Mouse (Mus musculus) v-Abl transformed pro-B cells (cell line): Measurements from ENCODE around the gene Prrc2a.

ENCODE experiments used
- in situ Hi-C, 2 experiments: fragments of 400-800 bp; cut with MboI; formaldehyde crosslinking; loops; one replicate each; pipeline ENCODE4 v1.15.1; 2025; ENCODE audit not compliant: unreplicated experiment in 2 of 2

Prrc2a gene

GRCm38 (mm10) chr17:35164218-35164567 lies 504 bp downstream of the Prrc2a start:
- in situ Hi-C loops, result no loop called here

- in situ Hi-C loops, result no loop called here
These were observed 1.2 kb downstream of the Prrc2a start for GRCm38 (mm10) chr17:35163326-35164081.

GRCm38 (mm10) chr17:35162730-35163129 lies 2.0 kb downstream of the Prrc2a start:
- in situ Hi-C loops, result no loop called here

DNA sequence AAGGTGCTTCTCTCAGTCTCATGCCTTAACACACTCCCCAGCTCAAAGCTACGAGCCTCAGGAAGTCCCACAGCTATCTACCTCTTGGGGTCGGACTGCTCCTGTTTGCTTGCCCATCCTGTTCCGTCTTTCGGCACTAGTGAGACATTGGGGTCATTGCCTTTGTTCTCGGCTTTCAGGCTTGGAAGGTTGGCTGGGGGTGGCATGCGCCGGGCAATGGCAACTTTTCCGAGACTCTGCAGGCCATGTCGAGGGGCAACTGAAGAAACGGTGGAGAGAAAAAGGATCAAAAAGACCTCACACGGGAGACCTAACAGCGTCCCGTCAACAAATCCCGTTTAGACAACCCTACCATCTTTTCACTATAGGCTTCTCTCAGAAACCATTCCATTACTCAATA lies 2.6 kb downstream of the Prrc2a start:
- in situ Hi-C loops, result no loop called here

GRCm38 (mm10) chr17:35161421-35161820 lies 3.3 kb downstream of the Prrc2a start:
- in situ Hi-C loops, result no loop called here

DNA sequence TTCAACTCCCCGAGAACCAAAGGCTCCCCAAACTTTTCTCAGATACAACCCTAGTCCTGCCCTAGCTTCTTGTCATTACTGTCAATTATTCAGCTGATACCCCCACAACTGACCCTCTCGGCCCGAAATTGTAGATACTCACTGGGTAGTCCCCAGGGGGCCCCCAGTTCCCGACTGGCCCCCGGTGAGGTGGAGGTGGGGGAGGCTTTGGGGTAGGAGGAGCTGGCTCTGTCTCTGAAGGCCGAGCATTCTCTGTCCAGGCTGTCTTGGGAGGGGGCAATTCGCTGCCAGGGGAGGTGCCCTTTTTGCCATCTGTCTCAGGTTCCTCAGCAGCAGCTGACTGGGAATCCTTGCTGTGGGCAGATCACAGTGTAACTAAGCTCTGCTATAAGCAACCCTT lies 5.1 kb downstream of the Prrc2a start:
- in situ Hi-C loops, result no loop called here

- in situ Hi-C loops, result no loop called here
These were observed 5.7 kb downstream of the Prrc2a start for GRCm38 (mm10) chr17:35158850-35159593.

- in situ Hi-C loops, result no loop called here
These were observed 7.0 kb downstream of the Prrc2a start for GRCm38 (mm10) chr17:35157661-35158175.

DNA sequence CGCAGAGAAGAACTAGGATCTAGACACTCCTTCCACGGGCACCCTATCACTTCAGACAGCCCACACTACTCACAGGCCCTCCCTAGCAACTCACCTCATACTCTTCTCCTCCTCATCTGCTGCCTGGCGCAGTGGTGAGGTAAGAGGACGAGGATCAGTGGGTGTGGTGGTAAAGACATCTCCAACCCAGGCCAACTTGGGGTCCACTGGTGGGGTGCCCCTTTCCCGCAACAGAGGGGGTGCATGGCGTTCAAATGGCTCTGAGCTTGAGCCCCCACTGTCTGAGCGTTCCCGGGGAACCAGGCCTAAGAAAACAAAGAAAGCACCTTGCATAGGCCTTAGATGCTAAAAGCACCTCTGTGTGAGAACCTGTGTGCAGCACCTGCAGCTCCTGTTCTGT lies 7.4 kb downstream of the Prrc2a start:
- in situ Hi-C loops, result no loop called here

DNA sequence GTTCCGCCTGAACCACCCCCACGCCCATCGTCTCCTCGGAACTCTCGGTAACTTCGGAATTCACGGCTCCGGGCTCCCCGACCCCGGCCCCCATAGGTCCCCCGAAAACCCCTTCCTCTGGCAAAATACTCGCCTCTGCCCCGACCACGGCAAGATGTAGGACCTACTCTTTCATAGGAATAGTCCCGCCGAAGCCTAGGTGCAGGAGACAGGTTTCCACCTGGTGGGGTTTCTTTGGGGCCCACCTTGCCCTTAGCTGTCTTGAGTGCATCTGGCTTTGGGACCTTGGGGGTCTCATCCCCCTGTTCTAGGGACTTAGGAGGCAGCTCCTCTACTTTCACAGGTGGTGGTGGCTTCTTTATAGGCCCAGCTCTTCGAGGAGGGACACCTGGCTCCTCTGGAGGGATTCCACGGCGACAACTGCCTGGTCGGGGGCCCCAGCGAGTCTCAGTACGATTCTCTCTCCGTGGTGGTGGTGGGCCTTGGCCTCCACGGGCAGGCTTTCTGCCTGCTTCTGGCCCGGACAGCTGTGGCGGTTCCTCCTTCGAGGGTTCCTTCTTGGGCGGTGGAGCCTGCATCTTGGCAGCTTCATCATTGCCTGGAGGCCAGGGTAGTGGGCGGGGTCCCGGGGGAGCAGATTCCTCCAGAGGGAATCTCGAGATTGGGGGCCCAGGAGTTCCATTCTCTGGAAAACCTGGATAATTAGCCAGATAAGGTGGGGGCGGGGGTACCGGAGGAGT lies 8.1 kb downstream of the Prrc2a start:
- in situ Hi-C loops, result no loop called here

- in situ Hi-C loops, result no loop called here
These were observed 9.2 kb downstream of the Prrc2a start for GRCm38 (mm10) chr17:35155451-35155850.

- in situ Hi-C loops, result no loop called here
These were observed 10.1 kb downstream of the Prrc2a start for GRCm38 (mm10) chr17:35154616-35155015.

GRCm38 (mm10) chr17:35153931-35154330 lies 10.8 kb downstream of the Prrc2a start:
- in situ Hi-C loops, result no loop called here

DNA sequence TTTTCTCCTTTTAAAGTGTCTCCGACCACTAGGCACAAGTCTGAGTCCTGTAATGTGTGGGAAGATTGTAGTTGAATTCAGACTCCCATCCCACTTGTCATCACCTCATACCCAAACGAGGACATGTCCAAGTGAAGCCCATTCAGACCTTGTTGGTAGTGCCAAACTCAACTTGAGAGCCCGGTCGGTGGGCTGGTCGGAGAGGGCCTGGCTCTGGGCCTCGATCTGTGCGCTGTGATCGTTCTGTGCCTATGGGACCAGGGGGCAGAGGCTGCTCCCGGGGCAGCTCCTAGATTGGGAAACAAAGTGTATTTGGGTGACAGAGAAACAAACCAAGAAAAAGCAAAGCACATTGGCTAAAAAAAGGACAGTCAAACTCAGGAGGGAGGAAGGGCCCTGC lies 11.6 kb downstream of the Prrc2a start:
- in situ Hi-C loops, result no loop called here

GRCm38 (mm10) chr17:35152121-35152520 lies 12.6 kb downstream of the Prrc2a start:
- in situ Hi-C loops, result no loop called here

DNA sequence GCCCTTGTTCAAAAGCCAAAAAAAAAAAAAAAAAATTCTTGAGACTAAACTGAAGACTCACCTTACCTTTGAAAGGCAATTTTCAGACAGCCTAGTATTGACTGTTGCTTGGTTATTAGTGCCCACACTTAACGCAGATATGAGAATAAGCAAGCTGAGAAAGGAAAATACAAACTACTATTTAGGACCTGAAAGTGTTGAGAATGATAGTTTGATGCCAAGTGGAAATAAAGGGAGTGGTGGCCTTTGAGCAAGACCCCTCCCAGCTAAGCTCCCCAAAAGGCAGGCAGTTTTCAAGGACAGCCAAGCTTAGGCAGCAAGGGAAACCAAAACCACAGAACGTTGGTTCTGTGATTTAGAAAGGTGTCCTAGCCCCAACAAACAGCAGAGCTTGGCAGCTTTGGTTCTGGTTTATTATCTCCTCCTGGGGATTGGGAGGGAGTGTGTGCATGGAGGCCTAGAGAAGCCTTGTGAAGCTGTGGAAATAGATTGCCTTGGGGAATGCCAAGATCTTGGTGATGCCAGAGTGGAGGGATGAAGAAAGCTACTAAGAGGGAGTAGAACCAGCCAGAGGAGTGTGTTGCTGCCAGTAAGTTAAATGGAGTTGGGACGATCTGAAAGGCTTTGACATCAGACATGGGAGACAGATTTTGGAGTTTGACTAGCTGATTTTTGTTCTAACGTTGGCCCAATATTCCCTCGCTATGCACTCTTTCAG lies 16.6 kb downstream of the Prrc2a start:
- in situ Hi-C loops, result loop anchor here in 1 of 2 experiments (25.0 kb wide), 1 partner anchor 364 kb away; the partner anchor contains the start of genes Cchcr1, Pou5f1 and Tcf19

DNA sequence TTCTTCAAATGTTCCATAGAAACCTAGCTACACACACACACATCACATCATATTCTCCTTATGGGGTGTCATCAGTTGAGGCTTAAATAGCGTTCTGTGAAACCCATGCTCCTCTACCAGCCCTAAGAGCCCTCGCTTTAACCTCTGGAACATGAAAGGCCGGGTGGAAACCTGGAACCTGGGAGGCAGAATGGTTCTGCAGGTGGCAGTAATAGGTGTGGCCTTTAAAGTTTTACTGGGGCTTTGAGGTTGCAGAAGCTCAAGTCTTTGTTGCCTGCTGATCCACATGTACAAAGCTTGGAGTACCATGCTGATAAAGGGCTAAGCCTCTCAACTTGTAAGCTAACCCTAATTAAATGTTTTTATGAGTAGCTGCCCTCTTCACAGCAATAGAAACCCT lies 17.3 kb downstream of the Prrc2a start:
- in situ Hi-C loops, result loop anchor here in 1 of 2 experiments (25.0 kb wide), 1 partner anchor 365 kb away; the partner anchor contains the start of genes Cchcr1, Pou5f1 and Tcf19

- in situ Hi-C loops, result loop anchor here in 1 of 2 experiments (25.0 kb wide), 1 partner anchor 366 kb away; the partner anchor contains the start of genes Cchcr1, Pou5f1 and Tcf19
These were observed 18.6 kb downstream of the Prrc2a start for GRCm38 (mm10) chr17:35146139-35146538.

DNA sequence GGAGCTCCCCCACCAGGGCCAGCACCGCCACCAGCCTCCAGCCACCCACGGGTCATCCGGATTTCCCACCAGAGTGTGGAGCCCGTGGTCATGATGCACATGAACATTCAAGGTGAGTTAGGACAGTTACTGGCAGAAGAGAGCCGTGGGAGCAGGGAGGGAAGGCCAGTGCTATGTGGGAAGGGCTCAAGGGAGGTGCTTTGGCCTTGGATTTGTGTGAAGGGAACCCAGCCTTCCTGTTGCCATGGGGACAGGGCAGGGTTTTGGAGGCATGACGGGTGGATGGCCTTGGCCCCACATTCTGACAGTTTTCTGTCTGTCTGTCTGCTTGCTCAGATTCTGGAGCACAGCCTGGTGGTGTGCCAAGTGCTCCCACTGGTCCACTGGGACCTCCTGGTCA lies 22.7 kb downstream of the Prrc2a start:
- in situ Hi-C loops, result loop anchor here in 1 of 2 experiments (25.0 kb wide), 1 partner anchor 370 kb away; the partner anchor contains the start of genes Cchcr1, Pou5f1 and Tcf19

DNA sequence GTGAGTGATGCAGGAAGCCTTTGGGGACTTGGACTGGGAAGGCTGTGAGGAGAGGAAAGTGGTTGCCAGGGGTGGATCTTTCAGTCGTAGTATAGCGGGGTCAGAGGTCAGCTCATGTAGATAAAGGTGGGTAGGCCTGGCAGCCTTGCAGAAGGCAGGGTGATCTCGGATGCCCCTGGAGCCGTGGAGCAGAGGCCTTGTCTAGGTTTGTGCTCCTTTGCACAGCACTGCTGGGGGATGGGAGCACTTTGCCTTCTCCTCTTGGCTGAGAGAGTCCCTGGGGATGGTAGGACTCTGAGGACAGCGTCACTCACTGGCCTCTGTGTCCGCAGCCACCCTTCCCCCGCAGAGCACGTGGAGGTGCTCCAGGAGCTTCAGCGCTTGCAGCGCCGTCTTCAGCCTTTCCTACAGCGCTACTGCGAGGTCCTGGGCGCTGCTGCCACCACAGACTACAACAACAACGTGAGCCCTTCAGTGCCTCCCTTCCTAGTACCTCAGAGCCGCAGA lies 24.2 kb downstream of the Prrc2a start:
- in situ Hi-C loops, result loop anchor here in 1 of 2 experiments (25.0 kb wide), 1 partner anchor 372 kb away; the partner anchor contains the start of genes Cchcr1, Pou5f1 and Tcf19
